In the genomic region with DNA sequence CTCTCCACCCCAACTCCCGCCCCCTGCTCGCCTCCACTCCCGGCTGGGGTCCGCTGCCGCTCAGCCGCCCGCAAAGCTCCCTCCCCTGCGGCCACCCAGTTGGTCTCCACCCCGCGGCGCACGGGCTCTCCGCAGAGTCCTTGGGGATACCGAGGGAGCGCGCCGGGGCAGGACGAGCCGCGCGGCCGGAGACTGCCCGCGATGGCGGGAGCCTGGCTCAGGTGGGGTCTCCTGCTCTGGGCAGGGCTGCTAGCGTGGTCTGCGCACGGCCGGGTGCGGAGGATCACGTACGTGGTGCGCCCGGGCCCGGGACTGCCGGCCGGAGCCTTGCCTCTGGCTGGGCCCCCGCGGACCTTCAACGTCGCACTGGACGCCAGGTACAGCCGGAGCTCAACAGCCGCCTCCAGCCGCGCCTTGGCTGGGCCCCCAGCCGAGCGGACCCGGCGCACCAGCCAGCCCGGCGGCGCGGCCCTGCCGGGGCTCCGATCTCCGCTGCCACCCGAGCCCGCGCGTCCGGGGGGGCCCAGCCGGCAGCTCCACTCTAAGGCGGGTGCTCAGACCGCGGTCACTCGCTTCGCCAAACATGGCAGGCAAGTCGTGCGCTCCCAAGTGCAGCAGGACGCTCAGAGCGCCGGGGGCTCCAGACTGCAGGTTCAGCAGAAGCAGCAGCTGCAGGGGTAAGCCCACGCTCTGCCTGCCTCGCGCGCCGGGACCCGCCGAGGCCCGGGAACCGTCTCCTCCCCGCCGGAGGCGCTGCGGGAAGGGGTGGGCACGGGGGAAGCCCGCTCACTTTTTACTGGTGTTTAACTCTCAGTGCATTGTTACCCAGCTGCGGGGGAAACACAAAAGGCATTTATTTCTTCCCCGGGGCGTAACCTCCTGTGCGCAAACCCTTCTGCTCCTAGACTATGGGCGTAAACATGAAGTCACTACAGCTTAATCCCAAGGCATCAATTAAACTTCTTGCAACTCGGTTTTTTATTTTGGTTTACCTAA, we compare ENCODE assay signal across 8 mouse cellular contexts. TPM values are rescaled to one million over a fixed set of nuclear protein-coding genes. Genes with fewer than 3 reads are reported as not detected.
DNase-seq lines count a peak whose midpoint lies in the region; ATAC-seq and TF ChIP-seq lines count a peak whose summit lies in the region.

No protein-coding gene starts in this region.

- H3K4me3 ChIP-seq in brown adipose tissue, adult 24 weeks (ENCODE audit: insufficient read depth, low read depth, low read length): peak overlapping the region; percentile 83
- peak overlapping the region; percentile 75 for H3K4me3 ChIP-seq in hindbrain, postnatal 0 days (ENCODE audit: low read length)
- H3K4me3 ChIP-seq in liver, embryonic 11.5 days (ENCODE audit: low read depth, low read length): peak overlapping the region; percentile 69
- H3K4me3 ChIP-seq in myocyte: peak overlapping the region; percentile 30

- no peak for TF ChIP-seq CTCF in hindbrain, postnatal 0 days (IDR thresholded peaks at IDR 0.05; ENCODE audit: low read depth)

- no peaks in the 10 kb centered on the region for H3K9me3 ChIP-seq in hindbrain, postnatal 0 days (ENCODE audit: low read length)
- H3K9me3 ChIP-seq in liver, embryonic 11.5 days (ENCODE audit: control insufficient read depth, low read length): no peaks in the 10 kb centered on the region

- no peaks in the 10 kb centered on the region for H3K27me3 ChIP-seq in hindbrain, postnatal 0 days (ENCODE audit: insufficient read depth, low read length)
- peaks cover 7% of the 10 kb centered on the region; the same call in 1 of the 2 replicates for H3K27me3 ChIP-seq in liver, embryonic 11.5 days (replicated peaks; ENCODE audit: control insufficient read depth, insufficient read depth, low read length)
- H3K27me3 ChIP-seq in myocyte (ENCODE audit: control insufficient read depth, insufficient read depth, insufficient read length): no peaks in the 10 kb centered on the region

- no peak overlapping the region for H3K27ac ChIP-seq in brown adipose tissue, adult 24 weeks (replicated peaks; ENCODE audit: low read depth, low read length)
- no peak overlapping the region for H3K27ac ChIP-seq in hindbrain, postnatal 0 days
- H3K27ac ChIP-seq in liver, embryonic 11.5 days (ENCODE audit: low read depth, low read length): peak overlapping the region; percentile 76

- H3K4me1 ChIP-seq in brown adipose tissue, adult 24 weeks (ENCODE audit: control insufficient read depth, insufficient read depth, insufficient read length, low read length): no peaks in the 10 kb centered on the region
- no peaks in the 10 kb centered on the region for H3K4me1 ChIP-seq in hindbrain, postnatal 0 days (ENCODE audit: insufficient read depth, low read length)
- H3K4me1 ChIP-seq in liver, embryonic 11.5 days (replicated peaks; ENCODE audit: control insufficient read depth, insufficient read depth, low read length): peaks cover 3% of the 10 kb centered on the region; the same call in 1 of the 2 replicates

- TF ChIP-seq POLR2A in myocyte (IDR thresholded peaks at IDR 0.05; ENCODE audit: insufficient read length, low read depth): no peak

- no peaks in the 10 kb centered on the region for H3K79me2 ChIP-seq in myocyte (ENCODE audit: control insufficient read depth, insufficient read depth)

- peak overlapping the region; percentile 99 for H3K4me2 ChIP-seq in hindbrain, postnatal 0 days (ENCODE audit: low read depth, low read length)
- peak overlapping the region; percentile 96 for H3K4me2 ChIP-seq in liver, embryonic 11.5 days
- peak overlapping the region; percentile 100 for H3K4me2 ChIP-seq in myocyte (ENCODE audit: low read depth)

- peak; percentile 59 for ATAC-seq in hindbrain, postnatal 0 days
- peak; percentile 59 for ATAC-seq in liver, embryonic 11.5 days (replicated peaks; ENCODE audit: low FRiP score)

- H3K36me3 ChIP-seq in hindbrain, postnatal 0 days (ENCODE audit: insufficient read depth, low read length): no peaks in the 10 kb centered on the region
- H3K36me3 ChIP-seq in liver, embryonic 11.5 days (ENCODE audit: control insufficient read depth, insufficient read depth, low read length): no peaks in the 10 kb centered on the region
- H3K36me3 ChIP-seq in myocyte (ENCODE audit: control insufficient read depth, insufficient read depth): no peaks in the 10 kb centered on the region

- peak; percentile 23 to 35 for DNase-seq in cerebellum, postnatal 14 days
- DNase-seq in cerebellum, adult 11 months: no peak
- DNase-seq in gastrocnemius, postnatal 14 days: peak; percentile 55
- peak; percentile 51 for DNase-seq in hindbrain, postnatal 0 days (ENCODE audit: low spot score)
- peak; percentile 77 for DNase-seq in liver, embryonic 11.5 days (ENCODE audit: low spot score)
- DNase-seq in testis, postnatal 14 days (ENCODE audit: low spot score): peak; percentile 26

- intact Hi-C loops in gastrocnemius, postnatal 14 days (cut with DNase I; ENCODE audit: low total_unique reads): no loop called here

- 1% methylated on average over 89 of the region's 94 CpGs for WGBS in hindbrain, postnatal 0 days
- 1% methylated on average over 93 of the region's 94 CpGs for WGBS in liver, embryonic 11.5 days

- peak overlapping the region; percentile 21 for H3ac ChIP-seq in myocyte (ENCODE audit: control insufficient read depth, insufficient read length)

- H3K9ac ChIP-seq in hindbrain, postnatal 0 days (replicated peaks; ENCODE audit: low read length): peak overlapping the region; percentile 51
- peak overlapping the region; percentile 62 for H3K9ac ChIP-seq in liver, embryonic 11.5 days (ENCODE audit: low read depth, low read length)

TF ChIP-seq in myocyte, 11 proteins besides CTCF, POLR2A, EP300 and RAD21:
- TF ChIP-seq USF1 (IDR thresholded peaks at IDR 0.05; ENCODE audit: low read depth) (no peak), TCF12 (IDR thresholded peaks at IDR 0.05; ENCODE audit: insufficient read depth, poor library complexity, severe bottlenecking) (no peak), E2F4 (IDR thresholded peaks at IDR 0.05; ENCODE audit: insufficient read depth) (no peak), MYOG (IDR thresholded peaks at IDR 0.05; ENCODE audit: control insufficient read depth in 1 of 3, insufficient read depth in 1 of 3, insufficient read length in 2 of 3, low read depth in 2 of 3) (peak in 1 of 3 experiments; percentile 54), MYOD1 (IDR thresholded peaks at IDR 0.05; ENCODE audit: control insufficient read depth in 1 of 3, insufficient read length in 2 of 3, low read depth in 2 of 3) (peak in 2 of 3 experiments; percentile 42 to 65), SRF (IDR thresholded peaks at IDR 0.05; ENCODE audit: control insufficient read depth, insufficient read length, low read depth) (no peak)

RNA-seq across cellular contexts. Expression of a gene that starts 0.6 kb away (rescaled TPM):
- 3.8 and 5.0 TPM in 2 replicates for polyA plus RNA-seq in brown adipose tissue, adult 24 weeks (2012; ENCODE audit: insufficient read depth, insufficient read length, missing spikeins)
- total RNA-seq in gastrocnemius, postnatal 14 days (2021): 10 to 100 TPM; 18.4 to 18.7 TPM
- total RNA-seq in hindbrain, postnatal 0 days (2014; rRNA removed): 5.0 and 6.6 TPM in 2 replicates
- 1.4 and 1.7 TPM in 2 replicates for polyA plus RNA-seq in hindbrain, postnatal 0 days (2015; fragmentation: Nextera tagmentation; extraction: Ambion mirVana)
- 14.2 and 15.6 TPM in 2 replicates for polyA plus RNA-seq in liver, embryonic 11.5 days (2014; fragmentation: Nextera tagmentation; extraction: Ambion mirVana)
- 19.4 TPM for polyA plus RNA-seq in myocyte (2012; fragmentation: generic; extraction: Trizol)

Comparison
In these comparisons a context has a peak if more than half of its experiments do, and no peak if none do; other contexts are left out.
1. H3K4me3 ChIP-seq: peak in every context shown above with its lines; median percentile 83 in brown adipose tissue, adult 24 weeks; 75 in hindbrain, postnatal 0 days; 69 in liver, embryonic 11.5 days; 30 in myocyte.